Mouse (Mus musculus) urinary bladder, postnatal 14 days (tissue): ENCODE data around the gene Ccl27a.
"Not testable (repeated sequence)": the region's sequence is repeated elsewhere in the genome, so short reads cannot be mapped to it uniquely, and the experiment has no call there.

Experiments
- DNase-seq: peaks from one replicate; pipeline ENCODE4 v3.0.0; 2021; ENCODE audit warnings: low spot score

Ccl27a gene

DNA sequence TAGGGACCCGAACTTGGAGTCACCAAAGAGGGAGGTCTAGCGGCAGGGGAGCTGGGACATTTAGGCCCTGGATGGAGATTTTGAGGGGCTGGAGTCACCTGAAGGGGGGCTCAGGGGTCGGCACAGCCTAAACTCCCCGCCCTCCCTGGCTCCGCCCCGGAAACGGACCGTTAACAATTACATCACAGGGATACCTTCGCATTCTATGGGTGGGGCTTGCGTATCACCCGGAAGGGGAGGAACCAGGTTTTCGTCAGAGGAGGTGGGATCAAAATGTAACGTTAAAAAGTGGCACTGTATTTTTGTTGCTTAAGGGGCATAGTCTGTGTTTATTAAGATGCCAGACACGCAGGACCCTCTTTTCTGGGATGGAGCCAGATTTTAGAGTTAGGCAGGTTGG lies at the start of gene Ccl27a:
Gene Ccl27a (minus strand): TSS at position 246 of the 400 bp plus-strand sequence.
- peak; percentile 82 for DNase-seq

DNA sequence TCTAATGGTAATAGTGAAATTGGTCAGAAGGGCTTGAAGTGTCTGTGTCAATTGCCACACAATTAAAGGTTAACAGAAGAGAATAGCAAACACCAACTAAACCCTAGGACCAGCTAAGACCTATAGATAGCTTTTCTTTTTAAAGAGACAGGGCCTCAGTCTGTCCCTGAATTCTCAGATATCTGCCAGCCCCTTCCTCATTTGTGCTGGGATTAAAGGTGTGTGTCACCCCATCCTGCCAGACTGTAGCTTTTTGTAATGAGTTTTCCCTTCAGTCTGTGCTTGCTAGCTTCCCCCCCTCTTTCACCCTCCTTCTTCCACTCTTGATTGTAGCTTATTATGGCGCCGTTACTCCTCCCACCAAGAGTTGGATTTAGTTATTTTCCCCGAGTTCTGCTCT lies 9.2 kb upstream of the Ccl27a start:
- not testable (repeated sequence) for DNase-seq

- DNase-seq: not testable (repeated sequence)
Measured at GRCm38 (mm10) chr4:41782711-41783110, 8.7 kb upstream of the Ccl27a start.

DNA sequence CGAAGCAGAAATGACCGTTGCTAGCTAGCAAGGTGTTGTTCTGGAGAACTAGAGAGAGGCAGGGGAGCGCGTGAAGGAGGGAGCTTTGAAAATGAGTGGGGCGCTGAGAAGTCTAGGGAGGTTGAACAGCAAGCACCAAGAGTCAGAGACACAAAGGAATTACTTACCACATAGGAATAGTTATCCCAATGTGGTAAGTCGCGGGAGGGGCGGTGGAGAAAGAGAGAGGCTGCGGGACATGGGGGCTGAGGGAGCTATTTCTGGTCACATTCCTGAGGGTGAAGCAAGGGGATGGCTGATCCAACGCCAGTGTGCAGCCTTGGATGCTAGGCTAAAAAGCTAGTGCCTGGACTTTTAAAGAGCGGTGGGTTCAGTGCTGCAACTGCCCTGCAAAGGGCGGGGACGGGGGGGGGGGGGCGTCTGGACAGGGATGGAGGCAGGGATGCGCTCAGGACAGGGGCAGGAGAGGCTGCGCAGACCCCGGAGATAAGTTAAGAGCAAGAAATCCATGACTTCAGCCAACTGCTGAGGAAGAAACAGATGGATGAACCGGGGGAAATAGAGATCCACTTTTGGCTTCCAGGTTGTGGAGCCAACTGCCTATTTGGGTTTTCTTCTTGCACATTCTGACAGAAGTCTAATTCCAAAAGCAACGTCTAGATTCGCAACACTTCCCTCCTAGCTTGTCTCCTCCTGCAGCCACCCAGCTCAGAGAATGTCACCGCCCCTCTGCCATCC lies 7.9 kb upstream of the Ccl27a start:
- not testable (repeated sequence) for DNase-seq

GRCm38 (mm10) chr4:41781271-41781670 lies 7.2 kb upstream of the Ccl27a start:
- not testable (repeated sequence) for DNase-seq

DNA sequence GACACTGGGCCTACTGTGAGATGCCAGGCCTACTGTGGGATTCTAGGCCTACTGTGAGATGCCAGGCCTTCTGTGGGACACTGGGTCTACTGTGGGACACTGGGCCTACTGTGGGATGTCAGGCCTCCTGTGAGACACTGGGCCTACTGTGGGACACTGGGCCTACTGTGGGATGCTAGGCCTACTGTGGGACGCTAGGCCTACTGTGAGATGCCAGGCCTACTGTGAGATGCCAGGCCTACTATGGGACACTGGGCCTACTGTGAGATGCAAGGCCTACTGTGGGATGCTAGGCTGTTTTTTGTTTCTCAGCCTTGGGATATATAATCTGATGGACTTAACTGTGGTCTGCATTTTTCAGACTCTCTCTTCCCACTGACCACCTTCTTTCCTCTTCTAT lies 1.8 kb upstream of the Ccl27a start:
- not testable (repeated sequence) for DNase-seq

DNA sequence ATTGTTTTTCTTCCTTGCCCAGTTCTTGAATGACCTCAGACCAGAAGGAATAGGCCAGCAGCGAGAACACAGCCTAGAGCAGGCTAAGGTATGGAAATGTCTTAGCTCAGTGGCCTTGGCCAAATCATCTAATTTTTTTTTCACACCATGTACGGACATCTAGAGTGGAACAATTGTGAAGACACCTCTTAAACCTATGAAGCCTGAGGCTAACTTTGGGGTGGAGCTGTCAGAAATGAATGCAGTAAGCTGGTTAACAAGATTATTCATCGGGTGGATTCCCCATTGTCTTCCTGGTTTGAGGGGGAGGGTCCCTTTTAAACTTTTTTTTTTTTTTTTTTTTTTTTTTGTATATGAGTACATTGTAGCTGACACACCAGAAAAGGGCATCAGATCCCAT lies 459 bp upstream of the Ccl27a start:
- not testable (repeated sequence) for DNase-seq

DNA sequence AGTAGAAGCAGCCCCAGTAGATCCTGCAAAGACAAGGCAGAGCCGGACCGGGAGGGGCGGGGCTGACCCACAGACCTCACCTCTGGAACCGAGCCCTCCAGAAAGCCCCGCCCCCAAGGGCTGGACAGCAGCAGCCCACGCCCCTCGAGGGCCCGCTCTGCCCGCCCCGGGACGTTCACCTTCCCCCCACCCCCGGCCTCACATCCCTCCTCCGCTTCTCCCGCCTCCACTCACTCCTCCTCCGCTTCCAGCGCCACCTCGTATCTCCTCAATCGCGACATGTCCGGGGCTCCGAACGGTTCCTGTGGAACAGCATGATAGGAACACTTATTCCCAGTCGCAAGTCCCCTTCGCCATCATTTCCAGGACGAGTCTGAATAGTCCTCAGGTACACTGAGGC lies 545 bp downstream of the Ccl27a start:
- DNase-seq: peak; percentile 77

- DNase-seq: not testable (repeated sequence)
Measured at GRCm38 (mm10) chr4:41772946-41773345, 1.1 kb downstream of the Ccl27a start.

- not testable (repeated sequence) for DNase-seq
Measured at GRCm38 (mm10) chr4:41767301-41767700, 6.7 kb downstream of the Ccl27a start.

DNA sequence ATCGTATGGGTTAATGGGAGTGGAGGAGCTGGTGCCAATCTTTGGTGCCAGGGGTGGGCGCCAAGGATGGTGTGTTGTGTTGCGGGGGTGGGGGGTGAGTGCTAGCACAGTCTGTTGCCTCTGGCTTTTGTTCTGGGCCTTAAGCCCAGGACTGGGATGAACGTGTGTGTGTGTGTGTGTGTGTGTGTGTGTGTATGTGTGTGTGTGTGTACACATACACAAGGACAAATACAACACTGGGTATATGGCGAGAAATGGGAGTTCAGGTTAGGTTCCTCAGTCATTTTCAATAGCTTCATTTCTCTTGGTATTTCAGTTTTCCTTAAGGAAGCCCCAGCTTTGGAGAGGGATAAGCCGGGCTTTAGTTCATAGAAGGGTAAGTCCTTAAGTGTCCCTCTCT lies 10.9 kb downstream of the Ccl27a start:
- not testable (repeated sequence) for DNase-seq

DNA sequence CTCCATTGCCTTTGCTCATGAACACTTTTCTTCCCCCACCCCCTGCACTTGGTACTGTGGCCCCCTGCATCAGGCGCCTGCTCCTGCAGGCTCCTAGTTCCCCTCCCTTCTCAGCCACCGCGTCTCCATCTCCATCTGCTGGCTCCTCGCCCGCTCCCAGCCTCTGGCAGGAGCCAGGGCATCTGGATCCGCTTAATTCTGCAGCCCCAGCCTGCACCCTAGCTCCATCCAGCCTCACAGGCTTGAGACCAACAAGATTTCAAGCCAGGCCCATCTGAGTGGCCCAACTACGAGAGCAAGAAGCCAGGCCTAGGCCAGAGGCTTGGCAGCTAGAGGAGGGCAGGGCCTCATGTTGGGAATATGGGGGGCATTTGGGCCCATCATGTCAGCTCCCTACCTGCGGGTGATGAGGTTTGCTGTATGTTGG lies 11.3 kb downstream of the Ccl27a start:
- peak; percentile 61 for DNase-seq

GRCm38 (mm10) chr4:41762099-41762687 lies 11.9 kb downstream of the Ccl27a start:
- DNase-seq: no peak

DNA sequence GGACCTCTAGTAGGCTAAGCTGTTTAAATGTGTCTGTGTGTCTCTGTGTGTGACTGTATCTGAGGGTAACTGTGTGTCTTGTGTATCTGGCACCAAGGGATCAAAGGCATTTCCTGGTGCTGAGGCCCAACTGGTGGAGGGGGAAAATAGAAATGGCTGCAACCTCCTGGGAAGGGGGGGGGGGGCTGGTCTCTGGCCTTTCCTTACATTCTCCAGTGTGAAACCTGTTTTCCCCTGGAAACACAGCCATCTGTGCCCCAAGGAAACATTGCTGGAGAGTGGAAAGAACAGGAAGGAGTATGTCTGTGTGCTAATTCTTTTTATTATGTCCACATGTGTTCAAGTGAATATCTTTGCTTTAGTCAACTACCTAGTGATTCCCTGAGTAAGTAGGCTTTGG lies 12.4 kb downstream of the Ccl27a start:
- no peak for DNase-seq

- no peak for DNase-seq
Measured at GRCm38 (mm10) chr4:41760911-41761310, 13.1 kb downstream of the Ccl27a start.

DNA sequence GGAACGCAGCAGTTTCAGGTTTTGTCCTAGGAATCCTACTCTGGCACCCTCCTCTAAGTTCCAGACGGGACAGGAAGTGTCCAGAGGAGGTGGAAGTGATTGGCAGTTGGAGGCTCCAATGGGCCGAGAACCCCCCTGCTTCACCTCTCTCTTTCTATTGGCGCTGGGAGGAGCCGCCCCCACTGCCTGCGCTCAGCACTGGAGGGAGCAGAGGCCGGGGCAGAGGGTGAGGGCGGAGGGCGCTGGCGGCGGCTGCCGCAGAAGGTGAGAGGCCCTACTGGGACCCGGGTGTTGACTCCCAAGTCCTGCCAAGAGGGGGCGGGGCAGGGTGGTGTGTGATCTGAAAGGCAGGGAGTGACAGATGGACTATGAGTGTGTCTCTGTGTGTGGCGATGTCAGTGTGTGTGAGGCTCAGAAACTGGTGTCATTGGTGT lies 13.7 kb downstream of the Ccl27a start:
- peak; percentile 92 for DNase-seq

- DNase-seq: no peak
Measured at GRCm38 (mm10) chr4:41759656-41760287, 14.3 kb downstream of the Ccl27a start.

- DNase-seq: no peak
Measured at GRCm38 (mm10) chr4:41759206-41759605, 14.8 kb downstream of the Ccl27a start.

GRCm38 (mm10) chr4:41758701-41759100 lies 15.3 kb downstream of the Ccl27a start:
- DNase-seq: no peak

GRCm38 (mm10) chr4:41758021-41758420 lies 16.0 kb downstream of the Ccl27a start:
- DNase-seq: no peak

DNA sequence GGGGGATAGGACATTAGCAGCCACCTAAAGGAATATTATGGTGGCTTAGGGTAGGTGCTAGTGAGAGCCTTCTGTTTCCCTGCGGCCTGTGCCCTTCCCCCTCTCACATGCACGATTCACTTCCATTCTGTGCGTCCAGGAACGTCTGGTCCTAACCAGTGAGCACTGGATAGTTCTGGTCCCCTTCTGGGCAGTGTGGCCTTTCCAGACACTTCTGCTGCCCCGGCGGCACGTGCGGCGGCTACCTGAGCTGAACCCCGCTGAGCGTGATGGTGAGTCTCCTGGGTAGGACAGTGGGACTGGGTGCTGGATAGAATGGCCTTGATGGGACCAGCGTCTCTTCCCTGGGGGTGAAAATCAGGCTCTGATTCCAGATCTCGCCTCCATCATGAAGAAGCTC lies 16.7 kb downstream of the Ccl27a start:
- DNase-seq: no peak

- DNase-seq: no peak
Measured at GRCm38 (mm10) chr4:41756440-41756839, 17.6 kb downstream of the Ccl27a start.
